Mouse (Mus musculus) heart, postnatal 0 days (tissue): ENCODE measurements at regions not wholly inside any gene's neighbourhood (a gene's known extent, or its start where the extent isn't known, plus 50 kb on each side); places are given as distances from the start of the nearest gene placed in this dataset.

Experiments
- ATAC-seq: fragments of 200-750 bp; cut with Nextera tagmentation; 2 replicates; pipeline ENCODE4 v1.8.0; 2017; ENCODE audit warnings: low read depth, moderate number of reproducible peaks, moderate library complexity; ENCODE audit not compliant: insufficient read depth
- DNase-seq: peaks from one replicate; pipeline ENCODE4 v3.0.0-alpha.2; 2016; ENCODE audit warnings: low spot score
- H3K27ac ChIP-seq: fragments of 300-500 bp; sonication (generic); 2 replicates; pipeline ENCODE4 v1.5.1; 2014; ENCODE audit warnings: low read depth, mild to moderate bottlenecking
- H3K27me3 ChIP-seq: fragments of 300-500 bp; sonication (generic); 2 replicates; pipeline ENCODE4 v1.6.1; 2014; ENCODE audit warnings: low read length, mixed read lengths; ENCODE audit not compliant: control insufficient read depth, insufficient read depth
- H3K36me3 ChIP-seq: fragments of 300-500 bp; sonication (generic); replicated peaks from 2 replicates; pipeline ENCODE4 v1.6.1; 2014; ENCODE audit warnings: low read length, mixed read lengths; ENCODE audit not compliant: control insufficient read depth, insufficient read depth
- H3K4me1 ChIP-seq: fragments of 300-500 bp; sonication (generic); 2 replicates; pipeline ENCODE4 v1.6.1; 2014; ENCODE audit warnings: antibody characterized with exemption; ENCODE audit not compliant: control insufficient read depth, insufficient read depth
- H3K4me2 ChIP-seq: fragments of 300-500 bp; sonication (generic); 2 replicates; pipeline ENCODE4 v1.6.1; 2014; ENCODE audit warnings: low read depth, mild to moderate bottlenecking, low read length, moderate library complexity
- H3K4me3 ChIP-seq: fragments of 300-500 bp; sonication (generic); 2 replicates; pipeline ENCODE4 v1.5.1; 2014; ENCODE audit warnings: low read depth, low read length
- H3K9ac ChIP-seq: fragments of 300-500 bp; sonication (generic); replicated peaks from 2 replicates; pipeline ENCODE4 v1.6.1; 2014; ENCODE audit warnings: low read depth, low read length, mixed read lengths
- H3K9me3 ChIP-seq: fragments of 300-500 bp; sonication (generic); replicated peaks from 2 replicates; pipeline ENCODE4 v1.6.1; 2016; ENCODE audit warnings: low read length; ENCODE audit not compliant: control insufficient read depth
- CTCF ChIP-seq: IDR thresholded peaks from 2 replicates; pipeline ENCODE4 v1.5.1; 2016; ENCODE audit warnings: antibody characterized with exemption, control low read depth, low read depth
- EP300 ChIP-seq: IDR thresholded peaks from 2 replicates; pipeline ENCODE4 v1.6.1; 2016; ENCODE audit warnings: antibody characterized with exemption, low read depth
- WGBS: fragments of 180-500 bp; shearing (Covaris S2); extraction: QIAGEN DNeasy Blood & Tissue Kit; methylation state at CpG from one replicate; pipeline ENCODE4 v1.1.7; 2014; 5-methylcytosine and 5-hydroxymethylcytosine counted together

- DNase-seq: no peak
- Histone ChIP-seq H3K4me2 (no peak overlapping the region), H3K27ac (no peak overlapping the region), H3K36me3 (no peaks in the 10 kb centered on the region), H3K27me3 (no peaks in the 10 kb centered on the region), H3K4me3 (no peak overlapping the region), H3K9me3 (no peaks in the 10 kb centered on the region), H3K9ac (no peak overlapping the region), H3K4me1 (0 out of 2 replicates have a peak, but pooled peaks cover 14% of the 10 kb centered on the region)
- ATAC-seq: no peak
- 82% methylated on average over 4 of the region's 4 CpGs for WGBS
- no peak for TF ChIP-seq CTCF
Observed at GRCm38 (mm10) chr7:134497870-134498269, 112.4 kb upstream of the D7Ertd443e start.

GRCm38 (mm10) chr7:134498716-134499115 is 113.3 kb upstream of the D7Ertd443e start:
- ATAC-seq: peak; percentile 84
- no peak overlapping the region; the same call in 1 of the 2 replicates for H3K27ac ChIP-seq
- peak overlapping the region; percentile 39 for H3K4me2 ChIP-seq

GRCm38 (mm10) chr7:134499429-134499828 is 114.0 kb upstream of the D7Ertd443e start:
- H3K27ac ChIP-seq: peak overlapping the region; percentile 23; the same call in 1 of the 2 replicates
- no peak overlapping the region for H3K9ac ChIP-seq
- H3K9me3 ChIP-seq: no peaks in the 10 kb centered on the region
- ATAC-seq (peak; percentile 54), DNase-seq (no peak)
- TF ChIP-seq EP300 (no peak), CTCF (no peak)
- H3K27me3 ChIP-seq: no peaks in the 10 kb centered on the region
- H3K4me3 ChIP-seq: no peak overlapping the region
- H3K4me1 ChIP-seq: 0 out of 2 replicates have a peak, but pooled peaks cover 14% of the 10 kb centered on the region
- H3K36me3 ChIP-seq: no peaks in the 10 kb centered on the region
- WGBS: 30% methylated on average over 4 of the region's 4 CpGs
- peak overlapping the region; percentile 39 for H3K4me2 ChIP-seq

More at GRCm38 (mm10) chr7:134498716-134499115, 113.3 kb upstream of the D7Ertd443e start:
- 0 out of 2 replicates have a peak, but pooled peaks cover 14% of the 10 kb centered on the region for H3K4me1 ChIP-seq
- no peak overlapping the region for H3K9ac ChIP-seq
- TF ChIP-seq EP300 (no peak), CTCF (no peak)
- H3K27me3 ChIP-seq: no peaks in the 10 kb centered on the region
- no peaks in the 10 kb centered on the region for H3K9me3 ChIP-seq
- peak; percentile 62 for DNase-seq
- no peak overlapping the region for H3K4me3 ChIP-seq
- no peaks in the 10 kb centered on the region for H3K36me3 ChIP-seq
- 31% methylated on average over 9 of the region's 9 CpGs for WGBS

- Histone ChIP-seq H3K36me3 (no peaks in the 10 kb centered on the region), H3K27me3 (no peaks in the 10 kb centered on the region), H3K4me3 (no peak overlapping the region), H3K9ac (no peak overlapping the region), H3K4me2 (no peak overlapping the region), H3K9me3 (no peaks in the 10 kb centered on the region), H3K27ac (no peak overlapping the region), H3K4me1 (0 out of 2 replicates have a peak, but pooled peaks cover 14% of the 10 kb centered on the region)
- no peak for DNase-seq
- TF ChIP-seq EP300 (no peak), CTCF (no peak)
- WGBS: 64% methylated on average over 3 of the region's 4 CpGs
- ATAC-seq: no peak
Observed at GRCm38 (mm10) chr7:134500210-134500609, 114.7 kb upstream of the D7Ertd443e start.

- Histone ChIP-seq H3K9ac (no peak overlapping the region), H3K27ac (no peak overlapping the region), H3K4me1 (0 out of 2 replicates have a peak, but pooled peaks cover 14% of the 10 kb centered on the region), H3K9me3 (no peaks in the 10 kb centered on the region), H3K4me3 (no peak overlapping the region), H3K4me2 (no peak overlapping the region), H3K36me3 (no peaks in the 10 kb centered on the region), H3K27me3 (no peaks in the 10 kb centered on the region)
- WGBS: 38% methylated on average over 1 of the region's 1 CpGs
- TF ChIP-seq EP300 (no peak), CTCF (no peak)
- DNase-seq: no peak
- no peak for ATAC-seq
Observed at GRCm38 (mm10) chr7:134501079-134501478, 115.6 kb upstream of the D7Ertd443e start.

GRCm38 (mm10) chr7:134510333-134510928 is 125.0 kb upstream of the D7Ertd443e start:
- Histone ChIP-seq H3K27me3 (no peaks in the 10 kb centered on the region), H3K4me1 (no peaks in the 10 kb centered on the region), H3K4me3 (no peak overlapping the region), H3K36me3 (no peaks in the 10 kb centered on the region), H3K9ac (no peak overlapping the region), H3K27ac (no peak overlapping the region), H3K4me2 (no peak overlapping the region), H3K9me3 (no peaks in the 10 kb centered on the region)
- ATAC-seq (no peak), DNase-seq (no peak)
- WGBS: 74% methylated on average over 6 of the region's 6 CpGs
- no peak for TF ChIP-seq CTCF
- no peak for TF ChIP-seq EP300
